Mouse (Mus musculus): ENCODE data around the gene Lca5l. TPM values are rescaled to one million over a fixed set of nuclear protein-coding genes. Genes with fewer than 3 reads are reported as not detected.

Gene Lca5l
- 2.1 and 2.2 TPM in 2 replicates for polyA plus RNA-seq (2012; rRNA removed)

DNA sequence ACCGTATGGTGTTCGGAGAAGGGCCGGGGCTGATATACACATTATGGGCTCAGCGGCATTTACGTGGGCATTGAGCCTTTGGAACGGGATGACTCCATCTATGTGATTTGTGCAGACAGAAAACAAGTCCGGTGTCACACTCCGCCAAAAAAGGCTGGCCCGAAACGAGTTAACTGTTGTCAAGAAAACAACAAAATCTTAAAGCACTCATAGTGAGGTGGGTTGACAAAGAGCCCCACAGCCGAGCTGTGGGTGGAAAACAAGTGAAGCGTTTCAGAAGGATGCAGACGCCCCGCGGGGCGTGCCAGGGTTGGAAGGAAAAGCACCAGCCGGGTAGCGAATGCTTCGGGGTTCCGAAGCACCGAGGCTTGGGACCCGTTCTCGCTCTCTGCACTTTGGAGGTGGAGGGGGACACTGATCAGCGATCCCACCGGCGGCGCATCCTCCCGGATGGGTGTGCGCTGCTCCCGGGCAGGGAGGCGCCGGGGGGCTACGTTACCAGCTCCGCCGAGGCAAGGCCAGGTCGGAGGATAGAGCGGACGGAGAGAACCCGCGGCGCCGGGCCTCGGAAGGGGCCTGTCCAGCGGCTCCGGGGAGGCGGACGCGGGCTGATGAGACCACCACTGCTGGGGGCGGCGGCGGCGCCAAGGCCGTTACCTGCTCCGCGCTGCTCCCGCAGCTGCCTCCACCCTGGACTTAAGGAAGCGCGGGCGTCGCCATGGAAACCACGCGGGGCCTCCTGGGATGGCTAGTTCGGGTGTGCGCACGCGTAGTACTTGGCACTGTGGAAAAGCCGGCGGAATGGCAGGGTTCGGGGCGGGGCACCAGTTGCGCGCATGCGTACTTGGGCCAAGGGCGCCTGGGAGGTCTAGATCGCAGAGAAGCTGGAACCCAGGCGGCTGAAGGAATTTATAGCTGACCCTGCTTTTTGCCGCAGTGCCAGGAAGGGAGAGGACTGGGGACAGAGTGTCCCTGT, at the start of gene Lca5l:
TSS of gene Lca5l (minus strand) at position 741 of the 976 bp plus-strand sequence.

DNA sequence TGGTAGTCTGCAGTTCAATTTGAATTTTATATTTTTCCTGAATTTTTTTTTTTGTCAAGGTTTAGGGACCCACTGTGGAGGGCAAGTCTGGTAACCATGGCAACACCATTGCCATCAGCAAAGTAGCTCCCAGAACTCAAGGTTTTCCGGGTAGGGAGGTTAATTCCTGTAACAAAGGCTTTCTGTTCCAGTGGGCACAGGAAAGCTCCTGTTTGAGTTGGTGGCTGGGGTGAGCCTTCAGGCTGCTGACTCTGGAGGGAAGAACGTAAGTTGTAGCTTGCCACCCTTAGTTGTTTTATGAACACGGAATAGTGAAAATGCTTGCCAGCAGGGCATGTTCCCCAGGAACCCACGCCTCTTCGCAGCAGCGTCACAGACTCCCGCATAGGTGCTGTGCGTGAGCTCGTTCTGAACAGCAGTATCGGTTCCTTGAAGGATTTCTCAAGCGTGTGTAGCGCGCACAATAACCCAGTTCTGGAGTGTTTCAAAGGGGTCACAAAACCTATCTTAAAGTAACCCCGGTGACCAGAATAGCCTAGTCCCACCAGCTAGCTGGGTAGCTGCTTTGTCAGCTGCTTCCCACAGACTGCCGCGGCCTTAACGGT, 43.4 kb upstream of the Lca5l start, which contains the start of gene B3galt5:
TSS of gene B3galt5 (plus strand) at position 436 of the 605 bp plus-strand sequence.

DNA sequence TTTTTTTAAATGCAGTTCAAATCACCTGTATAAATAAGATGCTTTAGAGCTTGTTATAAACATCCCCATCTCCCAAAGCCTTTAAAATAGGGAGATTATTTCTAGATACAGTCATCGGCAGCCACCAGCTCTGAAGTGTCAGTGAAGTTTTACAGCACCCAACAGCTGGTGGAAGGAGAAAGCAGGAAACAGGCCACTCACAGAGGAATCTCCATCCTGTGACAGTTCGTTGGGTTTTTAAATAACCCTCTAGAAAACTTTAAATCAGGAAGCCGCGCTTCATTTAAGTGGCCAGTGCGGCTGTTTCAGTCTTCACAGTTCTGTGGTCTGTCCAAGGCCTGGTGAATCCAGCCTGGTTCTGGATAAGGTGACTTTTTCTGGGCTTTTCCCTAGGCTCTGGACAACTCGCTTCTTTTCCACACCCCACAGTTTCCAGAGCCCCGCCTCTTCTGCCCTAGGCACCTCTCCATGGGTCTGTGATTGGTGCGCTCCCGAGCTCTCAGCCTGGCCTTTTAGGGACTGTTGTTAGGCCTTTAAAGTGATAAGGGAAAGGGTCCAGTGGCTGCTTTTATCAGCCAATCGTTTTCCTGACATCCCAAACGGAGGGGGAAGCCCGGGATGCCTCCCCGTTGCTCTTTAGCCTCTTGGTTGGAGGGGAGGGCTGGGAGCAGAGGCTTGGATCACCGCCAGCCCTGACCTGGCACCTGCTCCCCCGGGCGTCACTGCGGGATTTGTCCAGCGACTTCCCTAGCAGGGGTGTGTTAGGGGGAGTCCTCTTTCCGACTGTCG, 8.0 kb upstream of the Lca5l start, which contains the start of gene Sh3bgr:
TSS of gene Sh3bgr (plus strand) at position 538 of the 789 bp plus-strand sequence.

DNA sequence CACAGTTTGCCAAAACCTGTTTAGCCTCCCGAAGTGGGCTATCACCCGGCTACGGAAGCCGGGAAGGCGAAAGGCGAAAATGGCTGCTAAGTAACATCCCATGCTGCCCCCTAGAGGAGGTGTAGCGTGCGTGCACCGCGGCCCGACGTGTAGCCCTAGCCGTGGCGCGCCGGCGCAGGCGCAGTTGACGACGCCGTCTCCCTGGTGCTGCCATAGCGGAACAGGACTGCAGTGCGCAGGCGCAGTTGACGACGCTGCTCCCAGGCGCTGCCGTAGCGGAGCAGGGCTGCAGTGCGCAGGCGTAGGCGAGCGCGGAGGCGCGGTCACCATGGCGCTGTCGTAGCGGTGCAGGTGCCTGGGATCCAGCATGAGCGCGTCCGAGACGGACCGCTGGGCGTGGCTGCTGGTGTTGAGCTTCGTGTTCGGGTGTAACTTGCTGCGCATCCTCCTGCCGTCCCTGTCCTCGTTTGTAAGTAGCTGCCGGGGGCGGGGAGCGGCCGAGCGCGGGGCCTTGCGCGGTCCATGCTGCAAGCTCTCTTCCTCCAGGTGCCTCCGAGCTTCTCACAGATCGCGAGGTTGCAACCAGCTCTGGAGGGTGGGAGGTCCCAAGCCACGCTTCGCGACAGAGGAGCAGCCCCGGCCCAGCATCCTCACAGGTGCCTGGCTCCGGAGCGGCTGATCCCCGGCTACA, 46.8 kb downstream of the Lca5l start, which contains the start of gene Wrb:
TSS of gene Wrb (plus strand) at position 298 of the 691 bp plus-strand sequence.

DNA sequence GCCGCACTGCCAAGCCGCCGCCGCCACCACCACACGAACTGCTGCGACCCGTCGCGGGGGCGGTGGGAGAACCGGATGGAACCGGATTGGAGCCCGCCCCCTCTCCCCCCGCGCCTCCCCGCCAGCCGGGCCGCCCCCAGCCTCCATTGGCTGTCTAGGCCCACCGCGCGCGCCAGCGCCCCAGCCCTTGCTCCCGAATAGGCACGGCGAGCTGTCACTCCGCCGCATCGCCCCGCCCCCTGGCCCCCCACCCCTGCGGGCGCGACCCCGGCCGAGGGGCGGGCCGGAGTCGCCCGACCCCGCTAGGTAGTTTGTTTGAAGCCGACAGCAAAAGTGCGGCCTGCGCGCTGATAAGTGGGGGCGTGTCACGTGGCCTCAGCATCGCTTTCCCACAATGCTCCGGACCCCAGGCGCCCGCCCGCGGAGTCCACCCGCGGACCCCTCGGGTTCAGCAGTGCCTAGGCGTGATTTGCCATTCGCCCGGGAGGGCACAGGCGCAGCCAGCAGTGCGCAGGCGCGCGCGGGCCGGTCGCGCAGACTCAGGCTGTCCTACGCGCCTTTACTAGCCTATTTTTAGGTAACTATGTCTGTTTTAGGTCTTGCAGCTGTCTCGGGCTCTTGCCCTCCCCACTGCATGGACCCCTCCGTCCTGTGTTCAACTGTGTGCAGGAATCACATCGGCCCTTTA, 64.3 kb downstream of the Lca5l start, which contains the start of gene Hmgn1:
TSS of gene Hmgn1 (minus strand) at position 73 of the 688 bp plus-strand sequence.

Other genes starting within 250 kb of the Lca5l start
- gene Psmg1, start 201.3 kb downstream of the Lca5l start, polyA plus RNA-seq (2012; rRNA removed): 49.8 and 56.1 TPM in 2 replicates
- 139 and 145 TPM in 2 replicates for gene Brwd1, start 109.7 kb downstream of the Lca5l start, polyA plus RNA-seq (2012; rRNA removed)
- gene Hmgn1, start 64.5 kb downstream of the Lca5l start, polyA plus RNA-seq (2012; rRNA removed): 349 and 377 TPM in 2 replicates
- gene Wrb, start 46.9 kb downstream of the Lca5l start, polyA plus RNA-seq (2012; rRNA removed): 144 and 149 TPM in 2 replicates
- 1.6 and 6.0 TPM in 2 replicates for gene Sh3bgr, start 8.2 kb upstream of the Lca5l start, polyA plus RNA-seq (2012; rRNA removed)
- 1.6 and 1.9 TPM in 2 replicates for gene B3galt5, start 43.5 kb upstream of the Lca5l start, polyA plus RNA-seq (2012; rRNA removed)